In genomic region chr15:99631618-99632017, GRCm38 (mm10) we compare ENCODE assay signal across 15 mouse cellular contexts. TPM values are rescaled to one million over a fixed set of nuclear protein-coding genes. Genes with fewer than 3 reads are reported as not detected.
DNase-seq lines count a peak whose midpoint lies in the region; ATAC-seq and TF ChIP-seq lines count a peak whose summit lies in the region.
"Had no signal": no experiment of that assay in that cellular context is flagged by ENCODE, and none has a peak within 500 bp of the region (broad histone marks: within the 10 kb centered on the region; RNA-seq: fewer than 3 reads in every experiment).

No protein-coding gene starts in this region.

- no peak overlapping the region for H3K9ac ChIP-seq in hindbrain, postnatal 0 days (replicated peaks; ENCODE audit: low read length)
- H3K9ac ChIP-seq in hindbrain, embryonic 14.5 days, result no peak overlapping the region
- H3K9ac ChIP-seq in ES-E14 (ENCODE audit: insufficient read depth, low read depth, low read length, poor library complexity, severe bottlenecking), result no peak overlapping the region
- H3K9ac ChIP-seq in midbrain, embryonic 16.5 days (ENCODE audit: low read depth, low read length), result no peak overlapping the region
- H3K9ac ChIP-seq: forebrain, embryonic 15.5 days; liver, embryonic 13.5 days had no signal

- in situ Hi-C loops in ES-E14 (cut with MboI; ENCODE audit: low sequenced_read_pairs in 2 of 2, unreplicated experiment in 2 of 2), result no loop called here

- no peak overlapping the region for H3K27ac ChIP-seq in hindbrain, postnatal 0 days
- no peak overlapping the region for H3K27ac ChIP-seq in hindbrain, embryonic 14.5 days
- H3K27ac ChIP-seq in ES-E14 (ENCODE audit: insufficient read depth, low read depth, low read length, poor library complexity, severe bottlenecking), result no peak overlapping the region
- no peak overlapping the region for H3K27ac ChIP-seq in midbrain, embryonic 16.5 days (ENCODE audit: low read length)
- H3K27ac ChIP-seq: embryonic facial prominence, embryonic 10.5 days; forebrain, embryonic 15.5 days; liver, embryonic 13.5 days had no signal

- H3K4me3 ChIP-seq in hindbrain, postnatal 0 days (ENCODE audit: low read length), result no peak overlapping the region
- H3K4me3 ChIP-seq in hindbrain, embryonic 14.5 days (replicated peaks; ENCODE audit: low read length), result no peak overlapping the region
- H3K4me3 ChIP-seq in ES-E14 (ENCODE audit: insufficient read depth in 1 of 2, low read depth in 1 of 2, low read length in 2 of 2, poor library complexity in 1 of 2, severe bottlenecking in 1 of 2), result no peak overlapping the region
- no peak overlapping the region for H3K4me3 ChIP-seq in midbrain, embryonic 16.5 days (ENCODE audit: low read depth, low read length)
- H3K4me3 ChIP-seq: embryonic facial prominence, embryonic 10.5 days; forebrain, embryonic 15.5 days; liver, embryonic 13.5 days had no signal

- H3K4me1 ChIP-seq in hindbrain, postnatal 0 days (ENCODE audit: insufficient read depth, low read length), result no peaks in the 10 kb centered on the region
- H3K4me1 ChIP-seq in hindbrain, embryonic 14.5 days (replicated peaks; ENCODE audit: control insufficient read depth, insufficient read depth, low read length), result no peaks in the 10 kb centered on the region; the same call in 1 of the 2 replicates
- no peaks in the 10 kb centered on the region for H3K4me1 ChIP-seq in ES-E14 (ENCODE audit: control insufficient read depth in 2 of 2, insufficient read depth in 2 of 2, low read length in 2 of 2, poor library complexity in 1 of 2)
- H3K4me1 ChIP-seq in midbrain, embryonic 16.5 days (ENCODE audit: control insufficient read depth, insufficient read depth, low read length), result 0 out of 2 replicates have a peak, but pooled peaks cover 2% of the 10 kb centered on the region
- H3K4me1 ChIP-seq: embryonic facial prominence, embryonic 10.5 days; forebrain, embryonic 15.5 days; liver, embryonic 13.5 days had no signal

- no peak overlapping the region for H3K4me2 ChIP-seq in hindbrain, postnatal 0 days (ENCODE audit: low read depth, low read length)
- H3K4me2 ChIP-seq in hindbrain, embryonic 14.5 days (replicated peaks), result no peak overlapping the region
- H3K4me2 ChIP-seq in midbrain, embryonic 16.5 days (ENCODE audit: low read length), result no peak overlapping the region
- H3K4me2 ChIP-seq: forebrain, embryonic 15.5 days; heart, embryonic 11.5 days; liver, embryonic 13.5 days had no signal

- H3K36me3 ChIP-seq in hindbrain, postnatal 0 days (ENCODE audit: insufficient read depth, low read length), result peaks cover 17% of the 10 kb centered on the region
- peaks cover 51% of the 10 kb centered on the region for H3K36me3 ChIP-seq in hindbrain, embryonic 14.5 days (replicated peaks; ENCODE audit: control insufficient read depth, insufficient read depth)
- peaks cover 49% of the 10 kb centered on the region for H3K36me3 ChIP-seq in ES-E14 (ENCODE audit: control insufficient read depth, insufficient read depth, low read length, poor library complexity, severe bottlenecking)
- peaks cover 7% of the 10 kb centered on the region for H3K36me3 ChIP-seq in midbrain, embryonic 16.5 days (ENCODE audit: control insufficient read depth, insufficient read depth, low read length)

- H3K9me3 ChIP-seq in hindbrain, postnatal 0 days (ENCODE audit: low read length), result no peaks in the 10 kb centered on the region
- H3K9me3 ChIP-seq in hindbrain, embryonic 14.5 days (ENCODE audit: control insufficient read depth, low read length), result no peaks in the 10 kb centered on the region
- no peaks in the 10 kb centered on the region for H3K9me3 ChIP-seq in ES-E14 (ENCODE audit: control insufficient read depth, insufficient read depth, low read depth, low read length)
- H3K9me3 ChIP-seq in midbrain, embryonic 16.5 days (replicated peaks; ENCODE audit: control insufficient read depth, low read length, poor library complexity, severe bottlenecking), result no peaks in the 10 kb centered on the region
- H3K9me3 ChIP-seq: forebrain, embryonic 15.5 days; liver, embryonic 13.5 days had no signal

- no peak for DNase-seq in hindbrain, postnatal 0 days (ENCODE audit: low spot score)
- DNase-seq in hindbrain, embryonic 14.5 days (ENCODE audit: low spot score), result no peak
- DNase-seq in 416B (ENCODE audit: low read depth) (peak; percentile 54), ES-E14 (ENCODE audit: low read depth, low spot score) (peak; percentile 63)
- DNase-seq in induced T-regulatory cell, adult 2 months (ENCODE audit: low read depth), result peak; percentile 68
- DNase-seq in frontal cortex, postnatal 25 days (ENCODE audit: low spot score in 2 of 2), result no peak
- no peak for DNase-seq in layer of hippocampus, adult 18-20 months (ENCODE audit: low spot score in 2 of 2)
- DNase-seq: layer of hippocampus, postnatal 36 days; liver, embryonic 13.5 days had no signal

- no peak for ATAC-seq in hindbrain, postnatal 0 days
- ATAC-seq in hindbrain, embryonic 14.5 days (ENCODE audit: low FRiP score), result no peak
- no peak for ATAC-seq in midbrain, embryonic 16.5 days
- ATAC-seq: forebrain, embryonic 15.5 days had no signal

- no peaks in the 10 kb centered on the region for H3K27me3 ChIP-seq in hindbrain, postnatal 0 days (ENCODE audit: insufficient read depth, low read length)
- H3K27me3 ChIP-seq in hindbrain, embryonic 14.5 days (ENCODE audit: control insufficient read depth, insufficient read depth, low read length), result no peaks in the 10 kb centered on the region
- H3K27me3 ChIP-seq in midbrain, embryonic 16.5 days (ENCODE audit: control insufficient read depth, insufficient read depth, low read depth, low read length), result no peaks in the 10 kb centered on the region
- H3K27me3 ChIP-seq: forebrain, embryonic 15.5 days; liver, embryonic 13.5 days had no signal

- peak; percentile 53 for TF ChIP-seq CTCF in hindbrain, postnatal 0 days (IDR thresholded peaks at IDR 0.05; ENCODE audit: low read depth)

TF ChIP-seq in ES-E14, 5 proteins besides CTCF, POLR2A, EP300 and RAD21:
- no peak for TF ChIP-seq ZC3H11A (IDR thresholded peaks at IDR 0.05; ENCODE audit: borderline replicate concordance, low read depth, low read length)
- TF ChIP-seq CHD2 (IDR thresholded peaks at IDR 0.05; ENCODE audit: low read depth, low read length), result no peak
- TF ChIP-seq MAFK (IDR thresholded peaks at IDR 0.05; ENCODE audit: insufficient read depth, low read depth, low read length), result no peak
- TF ChIP-seq HCFC1 (IDR thresholded peaks at IDR 0.05; ENCODE audit: borderline replicate concordance, insufficient read depth, low read length), result no peak
- TF ChIP-seq ZNF384 (IDR thresholded peaks at IDR 0.05; ENCODE audit: low read depth, low read length), result no peak

RNA-seq across cellular contexts. Expression of gene Racgap1, which starts 19.8 kb away (rescaled TPM):
- total RNA-seq in hindbrain, postnatal 0 days (2014; rRNA removed), result 46.4 and 49.1 TPM in 2 replicates
- polyA plus RNA-seq in hindbrain, postnatal 0 days (2015; fragmentation: Nextera tagmentation; extraction: Ambion mirVana), result 49.7 and 52.0 TPM in 2 replicates
- polyA plus RNA-seq in hindbrain, embryonic 14.5 days (2014; fragmentation: Nextera tagmentation; extraction: Ambion mirVana), result 44.9 and 51.3 TPM in 2 replicates
- total RNA-seq in ES-E14 (2012; rRNA removed), result 109 and 127 TPM in 2 replicates
- 1 to 10 TPM; 3.8 to 6.8 TPM for total RNA-seq in layer of hippocampus, adult 18-20 months (2021)
- 39.0 and 48.9 TPM in 2 replicates for polyA plus RNA-seq in midbrain, embryonic 16.5 days (2015; fragmentation: Nextera tagmentation; extraction: Ambion mirVana)

RNA-seq across cellular contexts. Expression of gene Aqp6, which starts 30.4 kb away (rescaled TPM):
- total RNA-seq in hindbrain, postnatal 0 days (2014; rRNA removed), result 0.14 and 0.26 TPM in 2 replicates
- polyA plus RNA-seq in hindbrain, postnatal 0 days (2015; fragmentation: Nextera tagmentation; extraction: Ambion mirVana), result 0.33 and 0.50 TPM in 2 replicates
- 0.77 and 1.2 TPM in 2 replicates for polyA plus RNA-seq in hindbrain, embryonic 14.5 days (2014; fragmentation: Nextera tagmentation; extraction: Ambion mirVana)
- total RNA-seq in ES-E14 (2012; rRNA removed), result 0.36 and 0.69 TPM in 2 replicates
- total RNA-seq in layer of hippocampus, adult 18-20 months (2021), result not detected
- 0.15 and 0.28 TPM in 2 replicates for polyA plus RNA-seq in midbrain, embryonic 16.5 days (2015; fragmentation: Nextera tagmentation; extraction: Ambion mirVana)
- polyA plus RNA-seq: embryonic facial prominence, embryonic 10.5 days; forebrain, embryonic 15.5 days; heart, embryonic 11.5 days; intestine, embryonic 14.5 days; liver, embryonic 13.5 days; stomach, embryonic 14.5 days had no signal

RNA-seq across cellular contexts. Expression of gene Asic1, which starts 38.5 kb away (rescaled TPM):
- 127 and 143 TPM in 2 replicates for total RNA-seq in hindbrain, postnatal 0 days (2014; rRNA removed)
- 32.0 and 37.1 TPM in 2 replicates for polyA plus RNA-seq in hindbrain, postnatal 0 days (2015; fragmentation: Nextera tagmentation; extraction: Ambion mirVana)
- 49.7 and 51.7 TPM in 2 replicates for polyA plus RNA-seq in hindbrain, embryonic 14.5 days (2014; fragmentation: Nextera tagmentation; extraction: Ambion mirVana)
- total RNA-seq in ES-E14 (2012; rRNA removed), result 6.6 and 15.0 TPM in 2 replicates
- 10 to 100 TPM; 29.6 to 36.9 TPM for total RNA-seq in layer of hippocampus, adult 18-20 months (2021)
- 47.9 and 53.9 TPM in 2 replicates for polyA plus RNA-seq in midbrain, embryonic 16.5 days (2015; fragmentation: Nextera tagmentation; extraction: Ambion mirVana)

RNA-seq across cellular contexts. Expression of gene Aqp5, which starts 41.0 kb away (rescaled TPM):
- 3.8 and 5.5 TPM in 2 replicates for total RNA-seq in hindbrain, postnatal 0 days (2014; rRNA removed)
- 1.1 TPM in 2 replicates for polyA plus RNA-seq in hindbrain, postnatal 0 days (2015; fragmentation: Nextera tagmentation; extraction: Ambion mirVana)
- 0.42 and 1.4 TPM in 2 replicates for polyA plus RNA-seq in hindbrain, embryonic 14.5 days (2014; fragmentation: Nextera tagmentation; extraction: Ambion mirVana)
- total RNA-seq in ES-E14 (2012; rRNA removed), result 1.6 and 2.9 TPM in 2 replicates
- not detected for total RNA-seq in layer of hippocampus, adult 18-20 months (2021)
- 0.97 and 1.1 TPM in 2 replicates for polyA plus RNA-seq in midbrain, embryonic 16.5 days (2015; fragmentation: Nextera tagmentation; extraction: Ambion mirVana)
- total RNA-seq: layer of hippocampus, postnatal 36 days had no signal
- polyA plus RNA-seq: embryonic facial prominence, embryonic 10.5 days; forebrain, embryonic 15.5 days had no signal

RNA-seq across cellular contexts. Expression of gene Aqp2, which starts 52.8 kb away (rescaled TPM):
- total RNA-seq in hindbrain, postnatal 0 days (2014; rRNA removed), result not detected in 2 replicates
- polyA plus RNA-seq in hindbrain, postnatal 0 days (2015; fragmentation: Nextera tagmentation; extraction: Ambion mirVana), result 0.10 TPM in 1 of 2 replicates, not detected in the other
- not detected in 2 replicates for polyA plus RNA-seq in hindbrain, embryonic 14.5 days (2014; fragmentation: Nextera tagmentation; extraction: Ambion mirVana)
- not detected in 2 replicates for total RNA-seq in ES-E14 (2012; rRNA removed)
- not detected for total RNA-seq in layer of hippocampus, adult 18-20 months (2021)
- polyA plus RNA-seq in midbrain, embryonic 16.5 days (2015; fragmentation: Nextera tagmentation; extraction: Ambion mirVana), result not detected in 2 replicates
- total RNA-seq: layer of hippocampus, postnatal 36 days had no signal
- polyA plus RNA-seq: embryonic facial prominence, embryonic 10.5 days; forebrain, embryonic 15.5 days; heart, embryonic 11.5 days; intestine, embryonic 14.5 days; liver, embryonic 13.5 days; stomach, embryonic 14.5 days had no signal

Comparison
In these comparisons a context has a peak if more than half of its experiments do, and no peak if none do; other contexts are left out.
1. DNase-seq: peak in 416B (single experiment), ES-E14 (single experiment) and induced T-regulatory cell, adult 2 months (single experiment); none in hindbrain, postnatal 0 days (single experiment), hindbrain, embryonic 14.5 days (single experiment), frontal cortex, postnatal 25 days (0 of 2) and layer of hippocampus, adult 18-20 months (0 of 2).